Mouse (Mus musculus): ENCODE results near the gene Hist2h2aa1. TPM values are rescaled to one million over a fixed set of nuclear protein-coding genes. Genes with fewer than 3 reads are reported as not detected.
"Not testable (repeated sequence)": the region's sequence is repeated elsewhere in the genome, so short reads cannot be mapped to it uniquely, and the experiment has no call there.

The Hist2h2aa1 gene
- total and polyA plus RNA-seq, 2 experiments from 2014 or later: 25.0 to 1,894 TPM

- no peaks in the 10 kb centered on the region for H3K4me1 ChIP-seq (ENCODE audit: insufficient read depth, low read length)
- WGBS: 19% methylated on average over 4 of the region's 4 CpGs
- H3K27ac ChIP-seq: no peak overlapping the region
- peak; percentile 73 for DNase-seq (ENCODE audit: low spot score)
- no peak for ATAC-seq
- H3K27me3 ChIP-seq (ENCODE audit: insufficient read depth, low read length): 0 out of 2 replicates have a peak, but pooled peaks cover 5% of the 10 kb centered on the region
- no peak overlapping the region for H3K4me2 ChIP-seq (ENCODE audit: low read depth, low read length)
- TF ChIP-seq CTCF (IDR thresholded peaks at IDR 0.05; ENCODE audit: low read depth): peak; percentile 66
- no peak overlapping the region for H3K9ac ChIP-seq (replicated peaks; ENCODE audit: low read length)
- H3K4me3 ChIP-seq (ENCODE audit: low read length): no peak overlapping the region
- H3K36me3 ChIP-seq (ENCODE audit: insufficient read depth, low read length): no peaks in the 10 kb centered on the region
- H3K9me3 ChIP-seq (ENCODE audit: low read length): no peaks in the 10 kb centered on the region
These were observed 39.2 kb downstream of the Hist2h2aa1 start for GRCm38 (mm10) chr3:96284457-96284856.

GRCm38 (mm10) chr3:96287334-96287733 lies 42.0 kb downstream of the Hist2h2aa1 start:
- H3K9me3 ChIP-seq (ENCODE audit: low read length): not testable (repeated sequence)
- peak; percentile 82 for TF ChIP-seq CTCF (IDR thresholded peaks at IDR 0.05; ENCODE audit: low read depth)
- 94% methylated on average over 11 of the region's 11 CpGs for WGBS

GRCm38 (mm10) chr3:96289201-96289600 lies 43.9 kb downstream of the Hist2h2aa1 start:
- Histone ChIP-seq H3K4me3 (ENCODE audit: low read length) (no peak overlapping the region), H3K27ac (no peak overlapping the region), H3K27me3 (ENCODE audit: insufficient read depth, low read length) (0 out of 2 replicates have a peak, but pooled peaks cover 3% of the 10 kb centered on the region), H3K9ac (replicated peaks; ENCODE audit: low read length) (no peak overlapping the region), H3K4me1 (ENCODE audit: insufficient read depth, low read length) (no peaks in the 10 kb centered on the region), H3K36me3 (ENCODE audit: insufficient read depth, low read length) (no peaks in the 10 kb centered on the region), H3K4me2 (ENCODE audit: low read depth, low read length) (no peak overlapping the region), H3K9me3 (ENCODE audit: low read length) (no peaks in the 10 kb centered on the region)
- no peak for DNase-seq (ENCODE audit: low spot score)
- TF ChIP-seq CTCF (IDR thresholded peaks at IDR 0.05; ENCODE audit: low read depth): no peak
- WGBS: 67% methylated on average over 3 of the region's 3 CpGs
- ATAC-seq: no peak

More at GRCm38 (mm10) chr3:96287334-96287733, 42.0 kb downstream of the Hist2h2aa1 start:
- DNase-seq (ENCODE audit: low spot score); H3K4me1 ChIP-seq (ENCODE audit: insufficient read depth, low read length); H3K4me2 ChIP-seq (ENCODE audit: low read depth, low read length); H3K36me3 ChIP-seq (ENCODE audit: insufficient read depth, low read length); H3K4me3 ChIP-seq (ENCODE audit: low read length); ATAC-seq; H3K9ac ChIP-seq (replicated peaks; ENCODE audit: low read length); H3K27ac ChIP-seq; H3K27me3 ChIP-seq (ENCODE audit: insufficient read depth, low read length): not testable (repeated sequence)

- WGBS: 94% methylated on average over 3 of the region's 3 CpGs
- ATAC-seq: not testable (repeated sequence)
These were observed 45.4 kb downstream of the Hist2h2aa1 start for GRCm38 (mm10) chr3:96290727-96291126.

GRCm38 (mm10) chr3:96292641-96293040 lies 47.3 kb downstream of the Hist2h2aa1 start:
- H3K4me2 ChIP-seq (ENCODE audit: low read depth, low read length): no peak overlapping the region
- H3K9ac ChIP-seq (replicated peaks; ENCODE audit: low read length): no peak overlapping the region
- H3K4me3 ChIP-seq (ENCODE audit: low read length): no peak overlapping the region
- no peaks in the 10 kb centered on the region for H3K36me3 ChIP-seq (ENCODE audit: insufficient read depth, low read length)
- H3K9me3 ChIP-seq (ENCODE audit: low read length): no peaks in the 10 kb centered on the region
- ATAC-seq: no peak
- no peak for TF ChIP-seq CTCF (IDR thresholded peaks at IDR 0.05; ENCODE audit: low read depth)
- 65% methylated on average over 6 of the region's 6 CpGs for WGBS
- no peaks in the 10 kb centered on the region for H3K4me1 ChIP-seq (ENCODE audit: insufficient read depth, low read length)
- no peaks in the 10 kb centered on the region for H3K27me3 ChIP-seq (ENCODE audit: insufficient read depth, low read length)
- DNase-seq (ENCODE audit: low spot score): no peak
- no peak overlapping the region for H3K27ac ChIP-seq

More at GRCm38 (mm10) chr3:96290727-96291126, 45.4 kb downstream of the Hist2h2aa1 start:
- H3K4me2 ChIP-seq (ENCODE audit: low read depth, low read length); H3K9me3 ChIP-seq (ENCODE audit: low read length); DNase-seq (ENCODE audit: low spot score); H3K4me1 ChIP-seq (ENCODE audit: insufficient read depth, low read length); H3K27ac ChIP-seq; H3K9ac ChIP-seq (replicated peaks; ENCODE audit: low read length); H3K36me3 ChIP-seq (ENCODE audit: insufficient read depth, low read length); H3K4me3 ChIP-seq (ENCODE audit: low read length); H3K27me3 ChIP-seq (ENCODE audit: insufficient read depth, low read length): not testable (repeated sequence)

- Histone ChIP-seq H3K27me3 (ENCODE audit: insufficient read depth, low read length) (no peaks in the 10 kb centered on the region), H3K9ac (replicated peaks; ENCODE audit: low read length) (no peak overlapping the region), H3K4me1 (ENCODE audit: insufficient read depth, low read length) (no peaks in the 10 kb centered on the region), H3K4me3 (ENCODE audit: low read length) (no peak overlapping the region), H3K27ac (no peak overlapping the region), H3K36me3 (ENCODE audit: insufficient read depth, low read length) (no peaks in the 10 kb centered on the region), H3K9me3 (ENCODE audit: low read length) (no peaks in the 10 kb centered on the region), H3K4me2 (ENCODE audit: low read depth, low read length) (no peak overlapping the region)
- DNase-seq (ENCODE audit: low spot score) (no peak), ATAC-seq (no peak)
- 59% methylated on average over 5 of the region's 5 CpGs for WGBS
- TF ChIP-seq CTCF (IDR thresholded peaks at IDR 0.05; ENCODE audit: low read depth): no peak
These were observed 48.1 kb downstream of the Hist2h2aa1 start for GRCm38 (mm10) chr3:96293368-96293767.

GRCm38 (mm10) chr3:96293787-96294186 lies 48.5 kb downstream of the Hist2h2aa1 start, which contains the start of gene Fcgr1:
Gene Fcgr1, minus strand, starts transcription at chr3:96293969.
- no peak within 1 kb of the TSS for H3K9ac ChIP-seq (replicated peaks; ENCODE audit: low read length)
- no peak within 1 kb of the TSS for H3K27ac ChIP-seq
- ATAC-seq (no peak), DNase-seq (ENCODE audit: low spot score) (no peak)
- no peaks in the 10 kb centered on the region for H3K27me3 ChIP-seq (ENCODE audit: insufficient read depth, low read length)
- H3K4me3 ChIP-seq (ENCODE audit: low read length): no peak within 1 kb of the TSS
- whole genome bisulfite sequencing: 81% methylated on average over 4 of the region's 4 CpGs
- TF ChIP-seq CTCF (IDR thresholded peaks at IDR 0.05; ENCODE audit: low read depth): no peak
- no peaks in the 10 kb centered on the region for H3K4me1 ChIP-seq (ENCODE audit: insufficient read depth, low read length)
- no peak within 1 kb of the TSS for H3K4me2 ChIP-seq (ENCODE audit: low read depth, low read length)
- H3K36me3 ChIP-seq (ENCODE audit: insufficient read depth, low read length): no peaks in the 10 kb centered on the region
- H3K9me3 ChIP-seq (ENCODE audit: low read length): no peaks in the 10 kb centered on the region

Small RNAs within 50 kb of the gene (microRNA-seq; reads per million reads assigned to microRNA genes)
- gene Gm44492 (0 reads per million in 2 experiments), gene Gm47311 (0 reads per million in 2 experiments), gene Gm47313 (0 reads per million in 2 experiments)

Other genes with a start within 250 kb of the Hist2h2aa1 start
- gene Plekho1, start 249.5 kb upstream of the Hist2h2aa1 start, total RNA-seq (2014; rRNA removed): 45.5 and 57.8 TPM in 2 replicates
- 37.9 and 39.0 TPM in 2 replicates for gene Plekho1, start 249.5 kb upstream of the Hist2h2aa1 start, polyA plus RNA-seq (2015; fragmentation: Nextera tagmentation; extraction: Ambion mirVana)
- gene Vps45, start 187.0 kb upstream of the Hist2h2aa1 start, total RNA-seq (2014; rRNA removed): 22.1 and 24.9 TPM in 2 replicates
- gene Vps45, start 187.0 kb upstream of the Hist2h2aa1 start, polyA plus RNA-seq (2015; fragmentation: Nextera tagmentation; extraction: Ambion mirVana): 59.3 and 61.8 TPM in 2 replicates
- 10.1 and 23.6 TPM in 2 replicates for gene Otud7b, start 141.0 kb upstream of the Hist2h2aa1 start, total RNA-seq (2014; rRNA removed)
- gene Otud7b, start 141.0 kb upstream of the Hist2h2aa1 start, polyA plus RNA-seq (2015; fragmentation: Nextera tagmentation; extraction: Ambion mirVana): 9.0 and 11.7 TPM in 2 replicates
- gene Mtmr11, start 83.5 kb upstream of the Hist2h2aa1 start, total RNA-seq (2014; rRNA removed): 11.0 and 11.7 TPM in 2 replicates
- gene Mtmr11, start 83.5 kb upstream of the Hist2h2aa1 start, polyA plus RNA-seq (2015; fragmentation: Nextera tagmentation; extraction: Ambion mirVana): 11.4 and 14.0 TPM in 2 replicates
- 67.7 and 94.8 TPM in 2 replicates for gene Sf3b4, start 73.2 kb upstream of the Hist2h2aa1 start, total RNA-seq (2014; rRNA removed)
- gene Sf3b4, start 73.2 kb upstream of the Hist2h2aa1 start, polyA plus RNA-seq (2015; fragmentation: Nextera tagmentation; extraction: Ambion mirVana): 134 and 144 TPM in 2 replicates
- gene Sv2a, start 64.3 kb upstream of the Hist2h2aa1 start, total RNA-seq (2014; rRNA removed): 133 and 136 TPM in 2 replicates
- gene Sv2a, start 64.3 kb upstream of the Hist2h2aa1 start, polyA plus RNA-seq (2015; fragmentation: Nextera tagmentation; extraction: Ambion mirVana): 138 and 151 TPM in 2 replicates
- 40.4 and 42.9 TPM in 2 replicates for gene Bola1, start 25.8 kb upstream of the Hist2h2aa1 start, total RNA-seq (2014; rRNA removed)
- gene Bola1, start 25.8 kb upstream of the Hist2h2aa1 start, polyA plus RNA-seq (2015; fragmentation: Nextera tagmentation; extraction: Ambion mirVana): 62.1 and 63.0 TPM in 2 replicates
- 74.8 and 161 TPM in 2 replicates for gene Hist2h2ab, start 25.6 kb upstream of the Hist2h2aa1 start, total RNA-seq (2014; rRNA removed)
- gene Hist2h2ab, start 25.6 kb upstream of the Hist2h2aa1 start, polyA plus RNA-seq (2015; fragmentation: Nextera tagmentation; extraction: Ambion mirVana): not detected in 2 replicates
- 718 and 726 TPM in 2 replicates for gene Hist2h2ac, start 24.6 kb upstream of the Hist2h2aa1 start, total RNA-seq (2014; rRNA removed)
- 3.6 and 3.9 TPM in 2 replicates for gene Hist2h2ac, start 24.6 kb upstream of the Hist2h2aa1 start, polyA plus RNA-seq (2015; fragmentation: Nextera tagmentation; extraction: Ambion mirVana)
- gene Hist2h2be, start 24.4 kb upstream of the Hist2h2aa1 start, total RNA-seq (2014; rRNA removed): 10.1 and 15.4 TPM in 2 replicates
- gene Hist2h2be, start 24.4 kb upstream of the Hist2h2aa1 start, polyA plus RNA-seq (2015; fragmentation: Nextera tagmentation; extraction: Ambion mirVana): 4.0 and 4.1 TPM in 2 replicates
- gene Hist2h3c2, start 6.4 kb upstream of the Hist2h2aa1 start, total RNA-seq (2014; rRNA removed): 441 and 602 TPM in 2 replicates
- gene Hist2h3c2, start 6.4 kb upstream of the Hist2h2aa1 start, polyA plus RNA-seq (2015; fragmentation: Nextera tagmentation; extraction: Ambion mirVana): 1.6 and 2.3 TPM in 2 replicates
- gene Hist2h2aa2, start 5.2 kb upstream of the Hist2h2aa1 start, total RNA-seq (2014; rRNA removed): 1,755 and 2,054 TPM in 2 replicates
- 52.1 and 62.1 TPM in 2 replicates for gene Hist2h2aa2, start 5.2 kb upstream of the Hist2h2aa1 start, polyA plus RNA-seq (2015; fragmentation: Nextera tagmentation; extraction: Ambion mirVana)
- gene Hist2h3c1, start 1.2 kb downstream of the Hist2h2aa1 start, total RNA-seq (2014; rRNA removed): not detected in 2 replicates
- gene Hist2h3c1, start 1.2 kb downstream of the Hist2h2aa1 start, polyA plus RNA-seq (2015; fragmentation: Nextera tagmentation; extraction: Ambion mirVana): 0.16 TPM in 1 of 2 replicates, not detected in the other
- 127 and 159 TPM in 2 replicates for gene Hist2h4, start 17.8 kb downstream of the Hist2h2aa1 start, total RNA-seq (2014; rRNA removed)
- 10.2 and 10.6 TPM in 2 replicates for gene Hist2h4, start 17.8 kb downstream of the Hist2h2aa1 start, polyA plus RNA-seq (2015; fragmentation: Nextera tagmentation; extraction: Ambion mirVana)
- 1,585 and 2,263 TPM in 2 replicates for gene Hist2h3b, start 23.2 kb downstream of the Hist2h2aa1 start, total RNA-seq (2014; rRNA removed)
- gene Hist2h3b, start 23.2 kb downstream of the Hist2h2aa1 start, polyA plus RNA-seq (2015; fragmentation: Nextera tagmentation; extraction: Ambion mirVana): 15.7 and 22.9 TPM in 2 replicates
- 234 and 397 TPM in 2 replicates for gene Hist2h2bb, start 24.3 kb downstream of the Hist2h2aa1 start, total RNA-seq (2014; rRNA removed)
- gene Hist2h2bb, start 24.3 kb downstream of the Hist2h2aa1 start, polyA plus RNA-seq (2015; fragmentation: Nextera tagmentation; extraction: Ambion mirVana): 1.4 and 2.4 TPM in 2 replicates
- 2.6 and 8.4 TPM in 2 replicates for gene Fcgr1, start 48.5 kb downstream of the Hist2h2aa1 start, total RNA-seq (2014; rRNA removed)
- 2.1 and 2.4 TPM in 2 replicates for gene Fcgr1, start 48.5 kb downstream of the Hist2h2aa1 start, polyA plus RNA-seq (2015; fragmentation: Nextera tagmentation; extraction: Ambion mirVana)
- not detected in 2 replicates for gene BC107364, start 206.8 kb downstream of the Hist2h2aa1 start, total RNA-seq (2014; rRNA removed)
- gene BC107364, start 206.8 kb downstream of the Hist2h2aa1 start, polyA plus RNA-seq (2015; fragmentation: Nextera tagmentation; extraction: Ambion mirVana): not detected in 2 replicates

All from hindbrain, postnatal 0 days (tissue).